Mouse (Mus musculus) cerebral cortex, adult 2 months (tissue): ENCODE measurements around the gene Hnf4a.

Experiments
- WGBS: fragments of 180-500 bp; shearing (Covaris S2); methylation state at CpG from one replicate; pipeline ENCODE4 v1.1.7; 2018; 5-methylcytosine and 5-hydroxymethylcytosine counted together

Gene Hnf4a

DNA sequence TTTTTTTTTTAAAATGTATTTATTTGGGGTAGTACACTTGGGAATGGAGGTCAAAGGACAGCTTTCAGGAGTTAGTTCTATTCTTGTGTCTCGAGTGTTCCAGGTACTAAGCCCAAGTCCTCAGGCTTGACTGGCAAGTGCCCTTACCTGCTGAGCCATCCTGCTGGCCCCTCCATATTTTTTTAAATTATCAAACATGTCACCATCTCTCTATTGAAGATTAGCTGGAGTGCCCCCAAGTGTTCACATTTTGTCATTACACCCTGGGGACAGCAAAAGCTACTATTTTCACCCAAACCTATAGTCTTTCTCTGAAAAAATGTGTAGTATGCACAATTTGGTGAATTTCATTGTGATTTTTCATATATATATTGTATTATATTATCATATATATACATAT is 85.5 kb downstream of the Hnf4a start:
- 100% methylated on average over 1 of the region's 1 CpGs for WGBS

DNA sequence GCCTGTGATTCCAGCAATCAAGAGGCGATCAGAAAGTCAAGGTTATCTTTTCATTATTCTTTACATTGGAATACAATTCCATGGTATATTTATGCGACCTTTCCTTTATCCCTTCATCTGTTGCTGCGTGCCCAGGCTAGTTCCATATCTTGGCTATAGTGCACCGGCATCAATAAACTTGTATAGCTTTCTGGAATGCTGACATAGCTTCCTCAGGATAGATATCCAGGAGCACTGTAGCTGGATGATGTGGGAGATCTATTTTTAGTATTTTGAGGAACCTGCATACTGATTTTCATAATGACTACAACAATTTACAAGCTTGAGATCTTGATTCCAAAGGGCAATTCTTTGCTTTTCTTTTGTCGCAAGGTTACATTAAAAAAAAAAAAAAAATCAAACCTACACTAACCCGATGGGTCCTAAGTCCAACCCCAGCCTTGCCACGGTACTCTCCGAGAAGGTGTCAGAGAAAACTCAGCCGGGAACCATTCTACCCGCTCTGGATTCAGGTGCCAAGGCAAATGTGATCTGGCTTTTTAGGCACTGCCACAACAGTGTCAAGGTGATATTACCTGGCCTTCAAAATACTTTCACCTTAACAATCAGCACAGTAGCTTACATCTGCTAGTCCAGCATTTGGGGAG is 87.2 kb downstream of the Hnf4a start:
- WGBS = 92% methylated on average over 10 of the region's 10 CpGs

DNA sequence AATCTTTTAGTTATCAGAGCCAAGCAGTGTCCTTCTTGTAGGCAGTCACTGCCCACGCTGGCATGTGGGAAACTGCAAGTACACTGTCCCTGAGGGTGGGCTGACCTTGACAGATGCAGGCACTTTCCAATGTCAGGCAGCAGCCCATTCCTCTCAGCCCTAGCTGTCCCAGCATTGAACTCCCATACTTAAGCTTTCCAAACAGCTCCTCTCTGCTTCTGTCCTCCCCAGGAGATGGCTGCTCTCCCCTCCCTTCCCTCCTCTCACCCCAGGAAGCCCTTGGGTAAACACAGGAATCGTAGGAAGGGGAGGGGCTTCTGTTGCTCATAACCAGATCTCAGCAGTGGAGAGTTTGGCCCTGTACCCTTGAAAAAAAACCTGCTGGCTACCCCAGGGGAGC is 88.5 kb downstream of the Hnf4a start:
- 49% methylated on average over 2 of the region's 2 CpGs for WGBS

DNA sequence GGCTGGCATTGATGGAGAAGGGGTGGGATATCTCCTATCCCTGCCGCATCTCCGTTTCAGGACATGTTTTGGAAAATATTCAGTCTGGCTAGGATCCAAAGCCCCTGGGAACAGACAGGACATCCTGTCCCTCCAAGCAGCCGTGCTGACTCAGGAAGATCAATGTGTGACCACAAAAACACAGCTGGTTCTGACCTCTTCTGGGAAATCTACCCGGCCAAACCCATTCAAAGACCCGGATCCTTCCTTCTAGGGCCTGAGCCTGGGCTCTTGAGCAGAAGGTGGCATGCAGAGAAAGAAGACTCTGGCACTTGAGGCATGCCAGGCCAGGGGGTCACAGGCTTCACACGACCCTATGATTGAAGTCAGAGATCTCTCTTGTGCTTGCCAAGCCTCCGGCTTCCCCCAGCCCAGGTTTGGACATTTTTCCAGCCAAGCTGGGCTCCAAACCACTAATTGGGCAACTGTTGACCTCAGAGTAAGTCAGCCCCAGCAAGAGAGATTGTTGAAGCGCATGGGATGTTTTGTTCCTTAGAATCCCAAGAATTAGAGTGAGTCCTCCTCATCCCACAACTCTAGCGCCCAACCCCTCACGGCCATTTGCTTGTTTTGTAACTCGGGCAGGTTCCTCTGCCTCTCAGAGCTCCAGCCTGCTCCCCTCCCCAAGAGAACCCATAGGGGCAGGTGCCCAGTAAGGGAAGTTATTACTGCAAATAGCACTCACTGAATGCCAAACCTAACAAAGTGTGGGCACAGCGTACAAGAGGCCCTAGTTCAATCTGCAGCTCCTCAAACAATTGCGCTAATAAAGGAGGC is 89.7 kb downstream of the Hnf4a start:
- 72% methylated on average over 13 of the region's 13 CpGs for WGBS

DNA sequence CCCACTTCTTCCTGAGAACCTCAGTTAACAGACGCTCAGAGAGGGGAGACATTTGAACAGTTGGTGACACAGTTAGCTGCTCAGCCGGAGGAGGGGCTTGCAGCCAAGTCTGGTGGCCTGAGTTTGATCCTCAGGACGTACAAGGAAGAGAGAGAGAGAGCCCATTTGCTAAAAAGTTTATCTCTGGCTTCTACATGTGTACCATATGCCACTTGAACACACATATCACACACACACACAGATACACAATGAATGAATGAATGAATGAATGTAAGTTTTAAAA is 90.2 kb downstream of the Hnf4a start:
- WGBS = 74% methylated on average over 3 of the region's 3 CpGs

DNA sequence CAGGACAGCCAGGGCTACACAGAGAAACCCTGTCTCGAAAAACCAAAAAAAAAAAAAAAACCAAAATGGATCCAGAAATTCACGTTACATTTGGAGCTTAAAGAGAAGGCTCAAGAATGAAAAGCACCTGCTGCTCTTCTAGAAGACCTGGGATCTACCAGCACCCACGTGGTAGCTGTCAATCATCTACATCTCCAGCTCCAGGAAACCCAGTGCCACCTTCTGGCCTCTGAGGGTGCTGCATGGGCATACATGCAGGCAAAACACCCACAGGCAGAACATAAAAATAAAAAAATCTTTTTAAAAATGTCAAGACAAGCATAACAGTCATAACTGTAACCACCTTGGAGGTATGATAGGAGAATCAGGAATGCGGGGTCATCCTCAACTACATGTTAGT is 91.1 kb downstream of the Hnf4a start:
- 63% methylated on average over 4 of the region's 4 CpGs for WGBS

DNA sequence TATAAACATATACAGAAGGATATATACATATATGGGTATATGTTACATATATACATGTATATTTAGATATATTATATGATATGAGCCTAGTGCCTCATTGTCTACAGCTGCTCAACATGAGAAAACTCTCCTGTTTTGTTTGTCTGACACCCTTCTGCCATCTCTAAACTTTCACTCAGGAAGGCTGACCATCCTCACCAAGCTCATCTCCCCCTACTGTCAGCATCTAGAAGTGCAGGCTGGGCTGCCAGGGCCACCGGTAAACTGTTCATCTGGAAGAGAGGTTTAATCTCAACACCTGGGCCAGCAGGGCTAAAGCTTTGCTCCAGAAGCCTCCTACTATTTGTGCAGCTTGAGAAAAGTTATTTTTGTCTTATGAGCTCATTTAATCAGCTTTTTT is 92.6 kb downstream of the Hnf4a start:
- 3% methylated on average over 1 of the region's 1 CpGs for WGBS

DNA sequence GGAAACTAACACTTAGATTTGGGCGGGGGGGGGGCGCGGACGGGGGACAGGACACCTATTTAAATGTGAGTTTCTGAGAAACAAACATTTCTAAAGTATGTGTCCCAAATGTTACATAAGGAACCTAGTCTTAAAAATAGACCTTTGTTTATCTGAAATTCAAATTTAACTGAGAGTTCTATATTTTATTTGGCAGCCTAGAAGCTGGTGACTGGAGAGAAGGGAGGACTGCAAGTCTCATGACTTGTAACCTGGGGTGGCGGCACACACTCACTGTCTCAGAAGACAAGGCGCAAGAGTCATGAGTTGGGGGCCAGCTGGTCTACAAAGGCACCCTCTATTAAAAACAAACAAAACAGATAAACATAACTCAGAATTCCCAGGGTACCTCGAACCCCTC is 94.5 kb downstream of the Hnf4a start:
- 57% methylated on average over 7 of the region's 7 CpGs for WGBS

DNA sequence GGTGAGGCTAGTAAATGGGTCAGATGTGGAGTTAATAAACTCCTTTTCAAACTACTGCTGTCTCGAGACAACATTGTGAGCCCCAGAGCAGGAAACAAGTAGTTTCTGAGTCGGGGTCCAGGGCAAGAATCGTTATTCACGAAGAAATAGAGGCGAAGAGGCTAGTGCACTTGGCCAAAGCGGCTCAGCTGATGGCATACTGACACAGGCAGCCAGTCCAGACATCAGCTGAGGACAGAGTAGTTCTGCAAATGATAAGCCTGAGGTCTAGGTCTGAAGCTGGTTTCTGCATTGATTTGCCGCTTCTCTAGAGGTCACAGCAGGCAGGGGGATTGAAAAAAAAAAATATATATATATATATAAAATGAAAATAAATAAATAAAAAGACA is 95.1 kb downstream of the Hnf4a start:
- 54% methylated on average over 7 of the region's 7 CpGs for WGBS

DNA sequence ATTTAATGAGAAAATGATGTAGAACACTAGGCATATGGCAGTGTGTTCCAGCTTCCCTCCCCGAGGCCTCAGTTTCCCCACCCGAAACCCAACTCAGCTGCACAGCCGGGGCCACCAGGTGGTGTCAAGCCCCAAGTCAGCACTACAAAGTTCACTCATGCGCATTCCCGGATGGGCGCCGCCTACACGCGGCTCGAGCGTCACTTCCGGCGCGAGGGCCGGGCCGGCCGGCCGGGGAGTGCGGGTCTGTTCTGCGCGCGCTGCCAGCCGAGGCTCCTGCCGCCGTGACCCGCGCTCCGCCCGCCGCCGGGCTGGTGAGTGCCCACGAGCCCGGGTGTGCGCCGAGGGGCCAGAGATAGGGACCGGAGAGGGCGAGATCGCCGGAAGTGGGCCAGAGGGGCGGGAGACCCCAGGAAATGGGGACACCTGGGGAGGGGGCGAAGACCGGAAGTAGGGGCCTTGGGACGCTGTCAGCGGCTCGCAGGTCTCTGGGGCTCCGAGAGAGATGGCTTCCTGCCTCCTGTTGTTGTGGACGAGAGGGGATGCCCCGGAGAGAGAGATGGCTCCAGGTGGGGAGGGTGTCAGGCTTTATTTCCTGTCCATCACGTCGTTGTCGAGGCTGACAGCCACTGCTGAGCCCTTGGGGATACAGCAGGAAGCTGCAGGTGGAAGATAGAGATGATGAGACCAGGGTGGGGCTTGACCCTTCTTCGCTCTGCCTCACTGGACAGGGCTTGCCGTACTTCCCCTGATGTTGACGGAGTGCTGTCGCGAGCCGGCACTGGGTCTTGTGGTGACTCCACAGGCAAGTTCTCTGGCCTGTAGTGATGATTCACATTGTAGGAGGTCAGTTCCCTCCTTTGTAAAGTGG is 95.7 kb downstream of the Hnf4a start, which contains the start of gene Ttpal:
Gene Ttpal, plus strand, starts transcription at position 214 of the 871 bp plus-strand sequence.
- under 1% methylated on average over 57 of the region's 57 CpGs for WGBS

DNA sequence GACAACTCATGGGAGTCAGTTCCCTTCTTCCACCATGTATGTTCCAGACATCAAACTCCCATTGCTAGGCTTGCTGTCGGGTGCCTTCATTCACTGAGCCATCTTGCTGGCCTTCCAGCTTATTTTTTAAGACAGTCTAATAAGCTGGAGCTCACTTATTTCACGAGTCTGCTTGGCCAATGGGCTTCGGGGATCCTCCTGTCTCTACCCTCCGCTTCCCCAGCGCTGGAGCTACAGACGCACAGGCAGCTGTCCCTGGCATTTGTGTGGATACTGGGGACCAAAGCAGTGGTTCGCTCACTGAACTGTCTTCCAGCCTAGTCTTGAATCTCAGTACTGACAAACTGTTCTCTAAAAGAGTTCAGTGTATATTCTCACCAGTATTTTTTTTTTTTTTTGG is 99.6 kb downstream of the Hnf4a start:
- WGBS = 86% methylated on average over 7 of the region's 7 CpGs

DNA sequence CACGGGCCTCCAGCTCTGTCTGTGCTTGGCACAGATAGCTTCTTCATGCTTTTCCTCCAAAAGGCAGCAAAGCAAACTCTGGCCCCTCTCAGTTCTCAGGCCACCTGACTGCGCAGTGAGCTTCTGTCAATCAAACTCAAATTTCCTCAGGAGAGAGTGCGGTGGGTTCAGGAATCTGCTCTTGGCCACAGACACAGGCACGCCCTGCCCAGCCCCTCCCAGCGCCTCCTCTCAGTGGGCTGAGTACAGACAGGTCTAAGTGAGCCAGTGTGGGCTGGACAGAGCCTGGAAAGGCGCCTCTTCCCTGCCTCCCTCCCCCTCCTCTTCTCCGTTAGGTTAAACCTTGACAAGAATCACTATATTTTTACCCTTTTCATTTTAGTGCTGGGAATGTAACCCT is 101.4 kb downstream of the Hnf4a start:
- 71% methylated on average over 7 of the region's 7 CpGs for WGBS

DNA sequence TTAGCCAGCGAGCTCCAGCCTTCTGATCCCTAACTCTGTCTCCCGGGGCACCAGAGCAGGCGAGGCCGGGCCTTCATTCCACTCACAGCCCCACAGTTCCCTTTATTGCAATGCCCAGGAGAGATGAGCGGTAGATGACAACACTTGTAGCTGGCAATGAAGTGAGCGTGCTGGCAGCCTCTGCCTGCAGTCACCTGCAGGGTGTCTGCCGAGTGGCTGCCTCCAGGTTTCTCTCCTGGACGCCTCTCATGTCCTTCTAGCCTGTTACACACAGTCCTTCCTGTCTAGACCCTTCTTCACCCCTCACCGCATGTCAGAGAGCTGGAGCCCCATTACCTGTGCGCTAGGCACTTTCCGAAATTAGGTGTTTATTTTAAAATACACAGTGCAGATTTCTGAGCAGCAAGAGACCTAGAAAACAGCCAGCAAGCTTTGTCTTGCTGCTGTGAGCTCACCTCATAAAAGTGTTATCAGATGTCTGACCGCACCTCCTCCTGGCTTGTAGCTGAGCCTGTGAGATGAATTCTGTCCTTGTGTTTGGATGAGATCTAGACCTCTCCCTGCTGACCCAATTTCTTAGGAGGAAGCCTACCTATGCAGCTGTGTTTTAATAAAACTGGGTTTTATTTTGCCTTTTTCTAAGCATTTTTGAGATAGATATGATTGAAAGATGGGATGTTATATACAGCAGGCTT is 102.8 kb downstream of the Hnf4a start:
- WGBS = 74% methylated on average over 12 of the region's 12 CpGs

DNA sequence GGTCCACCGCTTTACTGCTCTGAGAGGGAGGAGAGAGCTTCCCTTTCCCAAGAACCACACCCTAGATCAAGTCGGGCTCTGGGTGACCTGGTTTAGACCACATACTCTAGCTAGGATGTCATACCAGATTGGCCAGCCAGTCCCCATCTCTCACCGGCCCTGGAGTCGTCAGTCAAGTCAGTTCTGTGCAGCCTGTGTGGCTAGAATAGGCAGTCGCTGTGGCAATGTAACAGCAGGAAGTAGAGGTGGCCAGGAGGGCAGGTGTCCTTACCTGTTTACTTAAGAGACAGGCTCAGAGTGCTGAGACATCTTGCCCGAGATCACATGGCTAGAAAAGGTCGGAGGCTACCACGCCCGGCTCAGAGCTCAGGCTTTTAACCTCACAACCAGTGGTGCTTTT is 104.6 kb downstream of the Hnf4a start:
- 74% methylated on average over 9 of the region's 9 CpGs for WGBS

DNA sequence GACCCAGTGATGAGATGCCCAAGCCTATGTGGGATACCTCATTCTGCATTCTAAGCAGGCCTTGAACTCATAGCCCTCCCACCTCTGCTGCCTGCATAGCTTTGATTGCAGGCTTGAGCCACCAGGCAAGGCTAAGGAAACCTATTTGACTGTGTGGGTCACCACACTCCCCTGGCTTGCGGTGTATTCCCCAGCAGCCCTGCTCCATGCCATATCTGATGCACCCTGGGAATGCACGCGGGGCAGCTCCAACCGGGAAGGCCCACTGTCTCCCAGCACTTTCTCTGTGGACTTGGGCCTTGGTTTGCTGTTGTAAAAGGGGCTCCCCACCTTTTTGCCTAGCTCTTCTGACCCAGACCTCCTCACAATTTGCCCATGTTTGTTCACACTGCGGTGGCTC is 106.6 kb downstream of the Hnf4a start:
- 96% methylated on average over 5 of the region's 5 CpGs for WGBS

DNA sequence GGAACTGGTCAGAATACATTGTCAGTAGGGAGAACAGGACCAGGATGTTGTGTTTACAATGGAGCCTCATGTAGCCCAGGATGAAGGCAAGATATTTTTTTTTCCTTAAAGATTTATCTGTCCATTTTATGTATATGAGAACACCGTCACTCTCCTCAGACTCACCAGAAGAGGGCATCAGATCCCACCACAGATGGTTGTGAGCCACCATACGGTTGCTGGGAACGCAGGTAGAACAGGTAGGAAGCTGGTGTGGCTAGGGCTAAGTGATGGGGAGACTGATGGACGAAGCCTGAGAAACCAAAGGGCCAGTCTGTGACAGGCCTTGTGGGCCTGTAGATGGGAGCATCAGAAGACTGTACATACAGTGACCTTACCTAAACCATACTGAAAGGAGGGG is 107.4 kb downstream of the Hnf4a start:
- 91% methylated on average over 4 of the region's 4 CpGs for WGBS

DNA sequence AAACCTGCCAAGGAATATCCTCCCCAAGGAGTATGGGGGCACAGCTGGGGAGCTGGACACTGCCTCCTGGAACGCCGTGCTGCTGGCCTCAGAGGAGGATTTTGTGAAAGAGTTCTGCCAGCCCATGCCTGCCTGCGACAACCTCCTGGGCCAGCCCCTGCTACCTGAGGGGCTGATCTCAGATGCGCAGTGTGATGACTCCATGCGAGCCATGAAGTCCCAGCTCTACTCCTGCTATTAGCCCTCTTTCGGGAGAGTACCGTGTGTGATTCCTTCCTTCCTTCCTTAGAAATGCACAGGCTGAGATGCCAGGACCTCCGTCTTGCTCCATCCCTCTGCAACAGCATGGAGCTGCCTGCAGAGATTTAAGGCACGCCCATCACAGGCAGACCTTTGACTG is 108.8 kb downstream of the Hnf4a start:
- WGBS = 92% methylated on average over 9 of the region's 9 CpGs

DNA sequence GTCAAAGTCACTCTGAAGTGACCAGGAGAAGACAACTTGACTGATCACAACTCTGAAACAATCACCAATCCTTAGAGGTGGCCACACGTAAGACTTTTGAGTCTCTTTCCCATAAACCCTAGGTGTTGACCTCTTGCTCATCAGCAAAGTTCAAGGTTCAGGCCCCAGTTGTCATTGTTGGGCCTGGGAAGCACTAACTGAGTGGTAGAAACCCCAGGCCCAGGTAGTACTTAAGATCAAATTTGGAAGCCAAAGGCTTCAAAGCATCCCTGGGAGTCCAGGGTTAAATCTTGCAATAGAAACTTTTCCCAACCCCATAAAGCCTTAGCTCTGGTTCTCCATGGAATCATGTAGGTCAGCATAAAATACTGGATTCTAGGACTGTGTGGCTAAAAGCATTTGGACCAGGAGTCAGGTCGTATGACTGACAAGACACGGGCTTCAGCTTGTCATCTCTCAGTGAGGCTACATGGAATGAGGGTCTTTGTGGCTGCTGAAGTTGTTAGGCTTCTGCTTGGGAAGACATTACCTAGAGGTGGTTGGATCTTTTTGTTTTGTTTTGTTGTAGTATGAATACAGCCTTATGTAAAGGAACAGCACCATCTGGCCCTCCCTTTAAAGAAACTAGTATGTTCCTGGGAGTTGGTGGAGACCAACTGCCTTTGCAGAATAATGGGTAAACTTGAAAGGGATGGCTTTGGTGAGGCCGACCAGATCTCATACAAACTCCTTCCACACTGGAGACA is 109.5 kb downstream of the Hnf4a start:
- 75% methylated on average over 4 of the region's 4 CpGs for WGBS

DNA sequence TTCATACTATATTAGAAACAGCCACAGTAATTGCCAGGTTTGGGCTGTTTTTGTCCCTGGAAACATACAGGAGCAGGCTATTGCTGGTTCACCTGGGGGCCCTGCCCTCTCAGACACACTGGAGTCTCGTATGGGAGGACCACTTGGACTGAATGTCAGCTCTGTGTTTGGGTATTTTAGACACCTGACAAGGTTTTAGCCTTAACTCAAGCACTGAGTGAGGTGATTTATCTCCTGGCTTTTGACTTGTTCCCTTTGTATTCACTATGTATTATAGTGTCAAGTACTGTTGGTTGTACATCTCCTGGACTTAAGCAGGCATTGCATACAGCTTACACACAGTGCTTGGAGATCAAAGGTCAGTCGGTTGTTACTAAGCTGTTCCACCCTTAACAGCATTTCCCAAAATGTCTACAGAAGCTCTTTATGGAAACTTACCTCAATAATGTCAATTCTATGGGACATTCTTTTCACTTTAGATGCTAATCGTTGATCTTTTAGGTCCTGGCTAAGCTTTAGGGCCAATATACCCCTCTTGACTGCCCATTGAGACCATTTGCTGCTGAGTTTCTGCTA is 110.1 kb downstream of the Hnf4a start:
- WGBS = 79% methylated on average over 3 of the region's 3 CpGs

DNA sequence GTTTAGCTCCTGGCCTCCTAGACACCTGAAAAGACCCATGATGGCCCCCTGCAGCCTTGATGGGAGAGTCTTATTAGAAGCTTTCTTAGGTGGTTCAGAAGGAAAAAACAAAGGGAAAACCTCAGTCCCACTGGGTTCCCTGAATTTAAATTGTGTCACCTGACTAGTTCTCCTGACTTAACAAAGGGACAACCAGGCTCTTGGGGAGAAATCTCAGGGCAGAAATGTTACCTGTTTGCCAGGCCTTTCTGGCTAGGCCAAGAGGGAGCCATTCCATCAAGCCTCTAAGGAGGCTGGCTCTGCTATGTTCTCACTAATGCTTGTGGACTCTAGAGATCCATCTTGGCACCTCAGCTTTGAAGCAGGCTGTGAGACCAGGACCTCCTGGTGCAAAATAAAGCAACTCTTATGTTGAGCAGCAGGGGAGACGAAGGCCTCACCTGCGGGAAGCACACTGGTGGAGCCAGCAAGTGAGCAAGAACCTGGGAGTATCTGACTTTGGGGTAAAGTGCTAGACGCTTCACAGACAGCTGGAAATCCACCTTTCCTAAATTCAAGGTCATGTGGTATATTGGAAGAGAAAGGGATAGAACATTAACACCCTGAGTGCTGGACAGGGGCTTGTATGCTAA is 110.7 kb downstream of the Hnf4a start:
- 71% methylated on average over 3 of the region's 3 CpGs for WGBS

DNA sequence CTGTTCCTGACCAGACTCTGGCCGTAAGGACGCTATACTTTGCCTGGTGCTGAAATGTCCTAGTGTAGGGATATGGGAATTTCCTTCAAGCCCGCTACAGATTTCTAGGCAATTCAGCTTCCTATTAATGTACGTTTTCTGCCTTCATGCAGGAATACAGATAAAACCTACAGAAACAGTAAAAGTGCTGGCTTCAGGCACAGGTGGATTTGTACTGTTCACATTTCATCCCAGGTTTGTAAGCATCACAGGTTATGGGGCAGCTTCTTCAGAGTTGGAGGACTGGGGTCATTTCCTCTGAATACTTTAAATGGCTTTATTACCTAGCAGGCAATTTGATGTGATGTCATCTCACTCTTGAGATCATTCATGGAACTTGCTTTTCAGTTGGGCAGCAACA is 111.3 kb downstream of the Hnf4a start:
- 88% methylated on average over 4 of the region's 4 CpGs for WGBS
